Mouse (Mus musculus) MEL (cell line): ENCODE data around the gene Prx.

Experiments
- CTCF ChIP-seq, 3 experiments: IDR thresholded peaks in 2 of 3; conservative IDR thresholded peaks in 1 of 3; 2 replicates each; pipeline ENCODE4 v1.5.1; 2011 to 2012; ENCODE audit warnings: low read length in 3 of 3, low read depth in 2 of 3, mild to moderate bottlenecking in 2 of 3, improper control_type of control experiment in 1 of 3, inconsistent platforms in 1 of 3, mixed read lengths in 1 of 3, moderate library complexity in 1 of 3; ENCODE audit not compliant: control insufficient read depth in 1 of 3, insufficient read depth in 1 of 3, poor library complexity in 1 of 3, severe bottlenecking in 1 of 3
- EP300 ChIP-seq, 2 experiments: IDR thresholded peaks; 2 replicates each; pipeline ENCODE4 v1.6.1; 2011; ENCODE audit warnings: improper control_type of control experiment in 2 of 2, low read length in 2 of 2, low read depth in 1 of 2, mild to moderate bottlenecking in 1 of 2
- ETS1 ChIP-seq: IDR thresholded peaks from 2 replicates; pipeline ENCODE4 v1.6.1; 2012; ENCODE audit warnings: low read depth, mild to moderate bottlenecking, inconsistent platforms, low read length, improper control_type of control experiment, moderate library complexity
- GABPA ChIP-seq: IDR thresholded peaks from 2 replicates; pipeline ENCODE4 v1.6.1; 2012; ENCODE audit warnings: low read depth, mild to moderate bottlenecking, inconsistent platforms, low read length, improper control_type of control experiment, moderate library complexity
- MEF2A ChIP-seq: IDR thresholded peaks from 2 replicates; pipeline ENCODE4 v1.6.1; 2014; ENCODE audit warnings: low read depth, mild to moderate bottlenecking, inconsistent platforms, low read length, improper control_type of control experiment; ENCODE audit not compliant: poor library complexity, insufficient replicate concordance, severe bottlenecking; ENCODE audit errors: extremely low read depth
- MXI1 ChIP-seq: IDR thresholded peaks from 2 replicates; pipeline ENCODE4 v1.6.1; 2011; ENCODE audit warnings: mild to moderate bottlenecking, low read depth, low read length, improper control_type of control experiment
- POLR2A ChIP-seq, 2 experiments: IDR thresholded peaks; 2 replicates each; pipeline ENCODE4 v1.6.1; 2011 to 2012; ENCODE audit warnings: low read length in 2 of 2, mild to moderate bottlenecking in 2 of 2, control low read depth in 1 of 2, improper control_type of control experiment in 1 of 2, low read depth in 1 of 2, moderate library complexity in 1 of 2; ENCODE audit not compliant: control insufficient read depth in 1 of 2, insufficient read depth in 1 of 2, poor library complexity in 1 of 2
- POLR2AphosphoS5 ChIP-seq: IDR thresholded peaks from 2 replicates; pipeline ENCODE4 v1.6.1; 2012; ENCODE audit warnings: low read depth, borderline replicate concordance, mild to moderate bottlenecking, inconsistent platforms, low read length, moderate library complexity, mixed read lengths
- TCF12 ChIP-seq: IDR thresholded peaks from 2 replicates; pipeline ENCODE4 v1.6.1; 2014; ENCODE audit warnings: low read depth, mild to moderate bottlenecking, inconsistent platforms, low read length, improper control_type of control experiment, moderate library complexity
- USF2 ChIP-seq, 2 experiments: IDR thresholded peaks; 2 replicates each; pipeline ENCODE4 v1.6.1; 2011 to 2012; ENCODE audit warnings: improper control_type of control experiment in 2 of 2, low read length in 2 of 2, borderline replicate concordance in 1 of 2, inconsistent platforms in 1 of 2, low read depth in 1 of 2, mild to moderate bottlenecking in 1 of 2; ENCODE audit not compliant: insufficient read depth in 1 of 2

DNA sequence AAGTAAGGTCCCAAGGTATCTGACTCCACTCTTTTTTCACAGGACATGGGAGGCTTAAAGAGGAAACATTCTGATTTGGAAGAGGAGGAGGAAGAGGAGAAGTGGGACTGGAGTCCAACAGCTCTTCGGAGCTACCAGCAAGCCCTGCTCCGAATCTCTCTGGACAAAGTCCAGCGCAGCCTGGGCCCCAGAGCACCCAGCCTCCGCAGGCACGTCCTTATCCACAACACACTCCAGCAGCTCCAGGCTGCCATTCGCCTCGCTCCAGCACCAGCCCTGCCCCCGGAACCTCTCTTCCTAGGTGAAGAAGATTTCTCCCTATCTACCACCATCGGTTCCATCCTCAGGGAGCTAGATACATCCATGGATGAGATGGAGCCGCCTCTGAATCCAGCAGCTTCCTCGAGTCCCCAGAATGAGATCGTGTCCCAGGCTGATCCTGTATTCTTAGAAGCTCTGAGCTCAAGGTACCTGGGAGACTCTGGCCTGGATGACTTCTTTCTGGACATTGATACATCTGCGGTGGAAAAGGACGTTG lies 23.0 kb upstream of the Prx start:
- TF ChIP-seq CTCF (IDR thresholded peaks at IDR 0.05 in 2 of 3, conservative IDR thresholded peaks at IDR 0.05 in 1 of 3; ENCODE audit: control insufficient read depth in 1 of 3, insufficient read depth in 1 of 3, low read depth in 2 of 3, low read length in 3 of 3, poor library complexity in 1 of 3, severe bottlenecking in 1 of 3) (no peak), POLR2AphosphoS5 (no peak), GABPA (no peak), POLR2A (IDR thresholded peaks at IDR 0.05; ENCODE audit: control insufficient read depth in 1 of 2, insufficient read depth in 1 of 2, low read depth in 1 of 2, low read length in 2 of 2, poor library complexity in 1 of 2) (no peak), EP300 (IDR thresholded peaks at IDR 0.05; ENCODE audit: low read depth in 1 of 2, low read length in 2 of 2) (no peak), MXI1 (no peak), MEF2A (no peak), ETS1 (no peak), TCF12 (no peak), USF2 (IDR thresholded peaks at IDR 0.05; ENCODE audit: borderline replicate concordance in 1 of 2, insufficient read depth in 1 of 2, low read depth in 1 of 2, low read length in 2 of 2) (no peak)
